Mouse (Mus musculus) adrenal gland, adult 18-20 months (tissue): Measurements from ENCODE around the gene Zc3h15. TPM values are rescaled to one million over a fixed set of nuclear protein-coding genes. Genes with fewer than 3 reads are reported as not detected.
"Not testable (repeated sequence)": the region's sequence is repeated elsewhere in the genome, so short reads cannot be mapped to it uniquely, and the experiment has no call there.

Experiments used
- DNase-seq, 2 experiments: peaks; one replicate each; pipeline ENCODE4 v3.0.0; 2021 to 2022; ENCODE audit warnings: low spot score in 2 of 2
- long read RNA-seq, 2 experiments: library from polyadenylated mRNA; stranded (forward); transcript quantifications; one replicate each; pipeline ENCODE4 v2.0.0; 2021
- total RNA-seq, 2 experiments: library from RNA; stranded (reverse); gene quantifications; 1 replicate in 1 of 2; 2 replicates in 1 of 2; pipeline ENCODE4 v1.2.3; 2021

Gene Zc3h15
- 100 to 1,000 TPM in 1 of 2 experiments, 10 to 100 TPM in 1; 88.6 to 117 TPM for total RNA-seq
- long read RNA-seq, experiment 1, transcript Zc3h15-201 (10 exons, 2,111 nt): major isoform, 58 of 63 reads
- long read RNA-seq, experiment 1, partial matches to known transcripts: 1 of 63 reads
- long read RNA-seq, experiment 1, other reads (novel, unspliced or antisense): 4 of 63 reads
- long read RNA-seq, experiment 2, transcript Zc3h15-201 (10 exons, 2,111 nt): major isoform, 104 of 135 reads
- long read RNA-seq, experiment 2, partial matches to known transcripts: 27 of 135 reads
- long read RNA-seq, experiment 2, other reads (novel, unspliced or antisense): 3 of 135 reads

DNA sequence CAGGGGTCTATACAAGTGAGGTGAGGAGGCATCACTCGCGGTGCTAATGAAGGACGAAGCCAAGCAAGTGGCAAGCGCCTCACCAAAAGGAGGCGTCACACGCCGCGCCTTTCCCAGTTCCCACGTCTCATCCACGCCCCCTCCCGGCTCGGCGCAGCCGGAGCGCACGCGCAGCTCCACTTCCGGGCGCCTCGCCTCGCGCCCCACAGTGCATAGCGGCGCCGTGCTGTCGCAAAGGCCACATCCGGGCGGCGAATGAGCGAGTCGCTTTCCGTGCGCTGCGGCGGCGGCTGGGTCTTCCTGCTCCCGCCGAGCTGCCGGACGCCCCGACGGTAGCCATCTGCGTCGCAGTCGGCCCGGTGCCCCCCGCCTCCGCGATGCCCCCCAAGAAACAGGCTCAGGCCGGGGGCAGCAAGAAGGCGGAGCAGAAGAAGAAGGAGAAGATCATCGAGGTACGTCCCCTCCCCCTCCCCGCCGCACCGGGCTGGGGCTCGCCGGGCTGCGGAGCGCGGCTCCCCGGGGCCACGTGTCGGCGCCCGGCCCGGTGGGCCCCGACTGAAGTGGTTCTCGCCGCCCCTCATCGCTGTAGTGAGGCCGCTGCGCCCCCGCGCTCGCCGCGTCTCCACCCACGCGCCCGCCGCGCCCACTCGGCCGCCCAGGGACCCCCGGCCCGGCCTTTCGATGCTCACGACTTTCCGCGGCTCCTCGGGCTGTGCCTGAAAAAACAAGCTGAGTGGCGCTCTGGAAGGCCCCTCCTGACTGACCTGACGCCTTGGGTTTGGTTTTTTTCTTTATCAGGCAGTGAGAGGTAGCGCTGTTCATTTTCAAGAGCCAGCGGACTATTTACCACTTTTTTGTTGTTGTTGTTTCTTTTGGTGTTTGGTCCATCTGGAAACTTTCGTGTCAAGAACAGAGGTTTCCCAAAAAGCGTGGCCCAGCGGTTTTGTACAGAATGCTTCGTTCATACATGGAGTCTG lies at the start of gene Zc3h15:
TSS of gene Zc3h15 (plus strand) at position 160 of the 977 bp plus-strand sequence.
- peak; percentile 91 to 93 for DNase-seq

DNA sequence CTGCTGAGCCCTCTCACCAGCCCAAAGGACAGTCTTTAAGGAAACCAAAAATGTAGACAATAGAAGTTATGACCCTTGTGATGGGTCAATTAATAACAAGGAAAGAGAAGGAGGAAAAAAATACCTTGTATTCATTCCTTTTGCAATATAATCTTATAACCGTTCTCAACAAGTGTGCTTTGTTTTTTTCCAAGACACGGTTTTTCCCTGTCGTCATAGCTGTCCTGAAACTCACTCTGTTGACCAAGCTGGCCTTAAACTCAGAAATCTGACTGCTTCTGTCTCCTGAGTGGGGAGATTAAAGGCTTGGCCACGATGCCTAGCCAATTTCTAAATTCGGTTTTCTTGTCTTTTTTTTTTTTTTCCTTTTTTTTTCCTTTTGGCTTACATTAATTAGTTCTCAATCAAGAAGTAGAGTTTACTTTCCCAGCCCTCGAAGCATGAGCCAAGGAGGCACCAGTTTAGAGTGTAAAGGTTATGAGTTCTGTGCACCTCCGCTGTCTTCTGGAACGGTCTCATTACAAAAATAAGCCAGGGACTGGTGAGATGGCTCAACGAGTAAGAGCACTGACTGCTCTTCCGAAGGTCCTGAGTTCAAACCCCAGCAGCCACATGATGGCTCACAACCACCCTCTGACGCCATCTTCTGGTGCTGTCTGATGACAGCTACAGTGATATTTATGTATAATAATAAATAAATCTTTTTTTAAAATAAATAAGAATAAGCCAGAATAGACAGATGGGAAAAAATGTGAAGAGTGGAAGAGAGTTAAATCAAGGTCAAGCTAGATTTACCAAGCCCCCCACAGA lies 23.5 kb upstream of the Zc3h15 start:
- DNase-seq: no peak

DNA sequence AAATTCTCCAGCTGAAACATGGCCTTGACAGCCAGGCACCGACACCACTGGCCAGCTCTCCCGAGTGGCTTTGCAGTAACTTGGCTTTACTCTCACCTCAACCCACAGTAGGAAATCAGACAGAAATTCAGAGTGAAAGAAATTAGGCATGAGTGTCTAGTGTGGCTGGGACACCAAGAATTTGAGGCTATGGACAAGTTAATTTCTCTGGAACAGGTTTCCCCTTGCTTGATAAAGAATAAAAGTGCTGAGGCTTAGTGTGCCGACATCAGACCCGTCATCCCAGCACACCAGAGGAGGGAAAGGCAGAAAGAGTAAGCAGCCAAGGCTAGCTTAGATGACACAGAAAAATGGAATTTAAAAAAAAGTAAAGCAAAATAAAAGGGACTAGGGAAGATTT lies 22.7 kb upstream of the Zc3h15 start:
- no peak for DNase-seq

DNA sequence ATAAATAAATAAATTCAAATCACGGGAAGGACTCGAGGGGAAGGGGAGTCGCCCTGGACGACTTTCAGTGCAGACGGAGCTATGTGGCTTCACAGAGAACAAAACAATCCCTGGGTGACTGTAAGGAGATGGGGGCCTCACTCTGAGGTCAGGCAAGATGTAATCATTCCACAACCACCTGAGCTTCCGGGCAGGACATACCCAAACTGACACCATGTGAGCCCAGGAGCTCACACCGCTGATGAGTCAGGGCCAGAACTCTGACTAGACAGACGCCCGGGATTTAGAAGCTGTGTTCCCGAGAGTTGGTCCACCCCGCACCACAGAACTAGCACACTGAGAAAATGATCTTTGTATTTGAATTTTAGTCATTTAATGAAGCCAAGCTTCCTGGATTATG lies 21.4 kb upstream of the Zc3h15 start:
- no peak for DNase-seq

DNA sequence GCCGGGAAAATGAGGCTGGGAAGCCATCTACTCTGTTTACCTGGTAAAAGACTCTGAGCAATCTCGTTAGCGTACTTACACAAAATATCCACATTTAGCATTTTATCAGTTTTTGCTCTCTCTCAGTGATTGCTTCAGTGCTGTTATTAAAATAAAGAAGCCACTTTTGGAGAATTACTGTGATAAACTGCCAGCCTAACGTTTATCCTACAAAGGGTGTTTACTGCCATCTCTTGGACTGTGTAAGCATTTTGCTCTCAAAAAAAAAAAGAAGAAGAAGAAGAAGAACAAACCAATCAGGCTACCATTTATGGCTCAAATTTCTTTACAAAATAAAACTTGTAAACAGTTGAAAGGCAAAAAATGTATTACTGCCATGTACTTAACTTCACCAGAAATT lies 20.2 kb upstream of the Zc3h15 start:
- no peak for DNase-seq

DNA sequence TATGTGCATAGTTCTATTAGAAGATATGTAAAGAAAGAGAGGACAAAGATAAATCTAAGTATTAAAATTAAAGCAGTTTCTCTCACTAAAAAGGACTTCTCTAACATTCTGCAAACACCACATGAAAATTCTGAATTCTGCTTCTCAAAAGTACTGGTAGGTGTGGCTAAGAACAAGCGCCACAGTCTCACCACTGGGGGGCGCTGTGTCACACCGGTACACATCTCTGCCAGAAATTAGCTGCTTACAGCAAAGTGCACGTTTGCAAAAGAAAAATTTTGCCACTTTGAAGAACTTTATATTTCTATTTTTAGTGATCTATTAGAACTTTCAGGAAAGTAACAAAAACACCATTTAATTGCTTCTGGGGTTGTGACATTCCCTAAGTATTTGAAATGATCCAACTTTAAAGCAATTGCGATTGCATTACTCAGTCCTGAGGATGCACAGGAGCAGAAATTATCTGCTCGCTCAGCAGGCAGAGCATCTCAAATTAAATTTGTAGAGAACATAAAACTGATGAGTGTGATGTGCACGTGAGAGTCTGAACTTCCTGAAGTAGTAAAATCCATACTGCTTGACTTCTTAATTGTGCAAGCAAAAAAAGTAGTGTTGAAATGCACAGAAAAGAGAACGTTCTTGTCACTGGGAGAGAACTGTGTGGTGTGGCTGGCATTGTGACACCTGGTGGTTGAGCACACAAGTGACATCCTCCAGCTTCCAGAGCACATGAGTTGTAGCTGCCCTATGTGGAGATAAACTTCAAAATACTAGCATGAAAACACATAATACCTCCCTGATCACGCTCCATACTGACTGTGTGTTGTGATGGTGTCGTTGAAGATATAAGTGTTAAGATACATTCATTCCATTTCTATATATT lies 18.8 kb upstream of the Zc3h15 start:
- DNase-seq: peak; percentile 79 to 84

DNA sequence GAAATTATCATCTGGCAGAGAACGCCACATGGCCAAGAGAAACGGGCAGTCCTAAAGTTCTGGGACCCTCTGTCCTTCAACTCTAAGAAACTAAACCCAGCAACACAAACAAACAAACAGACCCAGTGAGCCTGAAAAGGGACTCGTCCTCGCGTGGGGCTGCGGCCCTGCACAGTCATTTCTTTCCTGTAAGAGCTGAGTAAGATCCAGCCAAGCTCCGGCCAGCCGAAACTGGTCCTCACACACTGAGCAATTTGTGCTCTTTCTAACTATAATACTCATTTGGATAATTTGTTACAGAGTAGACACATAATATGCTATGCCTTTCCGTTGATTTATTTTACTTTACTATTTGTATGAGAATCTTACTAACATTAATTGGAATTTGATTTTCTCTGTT lies 17.4 kb upstream of the Zc3h15 start:
- DNase-seq: no peak

DNA sequence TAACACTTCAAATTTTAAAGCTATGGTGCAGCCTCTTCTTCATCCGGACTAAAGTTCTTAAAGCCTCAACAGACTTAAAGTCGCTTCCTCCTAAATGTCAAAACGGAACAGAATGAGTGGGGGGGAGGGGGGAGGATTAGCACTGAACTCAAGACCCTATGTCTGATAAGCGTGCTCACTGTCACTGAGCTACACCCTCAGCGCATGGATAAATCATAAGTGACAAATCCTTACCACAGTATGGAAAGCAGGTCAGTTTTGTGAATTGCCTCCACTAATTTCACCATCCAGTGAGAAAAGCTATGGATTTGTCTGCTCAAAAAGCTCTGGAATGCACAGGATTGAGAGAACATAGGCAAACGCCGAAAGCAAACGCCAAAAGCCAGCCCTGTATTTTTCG lies 16.7 kb upstream of the Zc3h15 start:
- DNase-seq: no peak

DNA sequence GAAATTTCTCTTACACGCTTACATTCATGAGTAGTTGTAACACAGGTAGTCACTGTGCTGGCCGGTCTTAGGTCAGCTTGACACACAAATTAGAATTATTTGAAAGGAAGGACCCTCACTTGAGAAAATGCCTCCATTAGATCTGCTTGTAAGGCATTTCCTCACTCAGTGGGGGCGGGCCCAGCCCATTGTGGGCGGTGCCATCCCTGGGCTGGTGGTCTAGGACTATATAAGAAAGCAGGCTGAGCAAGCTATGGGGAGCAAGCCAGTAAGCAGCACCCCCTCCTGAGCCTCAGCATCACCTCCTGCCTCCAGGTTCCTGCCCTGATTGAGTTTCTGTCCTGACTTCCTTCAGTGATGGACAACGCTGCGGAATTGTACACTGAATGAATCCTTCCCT lies 16.3 kb upstream of the Zc3h15 start:
- DNase-seq: no peak

DNA sequence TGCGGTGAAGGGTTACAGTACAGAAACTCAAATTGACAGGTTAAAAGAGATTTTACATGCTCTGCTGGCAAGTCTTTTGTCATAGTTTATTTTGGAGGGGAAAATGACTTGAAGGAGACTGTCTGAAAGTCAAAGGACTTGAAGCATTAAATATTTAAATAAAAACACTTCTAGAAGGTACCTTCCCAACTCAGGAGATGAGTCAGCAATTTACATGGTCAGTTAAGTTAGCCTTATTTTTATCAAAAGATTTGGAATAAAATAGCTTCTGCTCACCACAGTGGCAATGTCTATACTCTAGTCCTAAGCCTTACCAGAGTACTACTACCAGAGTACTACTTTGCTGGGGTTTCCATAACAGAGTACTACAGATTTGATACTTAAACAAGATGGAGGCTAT lies 2.2 kb upstream of the Zc3h15 start:
- DNase-seq: no peak

DNA sequence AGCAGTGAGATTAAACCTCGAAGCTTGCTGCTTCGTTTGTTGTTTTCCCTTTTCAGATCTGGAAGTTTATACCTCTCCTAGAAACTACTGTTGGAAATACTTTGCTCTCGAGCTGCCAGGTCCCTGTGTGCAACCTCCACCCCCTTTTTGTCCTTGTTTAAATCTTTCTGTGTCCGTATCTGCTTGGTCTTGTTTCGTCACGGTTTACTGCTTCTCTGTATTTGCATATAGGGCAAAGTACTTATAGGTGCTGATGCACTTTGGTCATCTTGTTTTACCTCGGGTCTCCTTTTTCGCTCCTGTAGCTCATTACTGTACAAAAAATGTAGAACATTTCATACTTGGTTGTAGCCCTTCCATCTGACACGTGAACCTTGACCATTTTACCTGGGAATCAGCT lies 4.7 kb downstream of the Zc3h15 start:
- DNase-seq: no peak

DNA sequence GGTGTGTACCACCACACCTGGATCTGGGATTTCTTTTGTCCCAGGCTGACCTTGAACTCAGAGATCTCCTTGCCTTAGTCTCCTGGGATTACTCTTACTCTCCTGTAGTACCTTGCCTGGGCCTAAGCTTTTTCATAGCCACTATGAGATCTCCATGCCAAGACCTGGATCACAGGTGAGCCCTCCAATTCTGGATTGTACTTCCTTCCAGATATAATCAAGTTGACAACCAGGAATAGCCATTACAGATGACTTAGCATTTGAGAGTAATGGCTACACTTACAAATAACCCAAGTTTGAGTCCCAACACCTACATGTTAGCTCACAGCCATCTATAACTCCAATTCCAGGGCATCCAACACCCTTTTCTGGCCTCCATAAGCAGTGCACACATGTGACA lies 8.4 kb downstream of the Zc3h15 start:
- DNase-seq: no peak

DNA sequence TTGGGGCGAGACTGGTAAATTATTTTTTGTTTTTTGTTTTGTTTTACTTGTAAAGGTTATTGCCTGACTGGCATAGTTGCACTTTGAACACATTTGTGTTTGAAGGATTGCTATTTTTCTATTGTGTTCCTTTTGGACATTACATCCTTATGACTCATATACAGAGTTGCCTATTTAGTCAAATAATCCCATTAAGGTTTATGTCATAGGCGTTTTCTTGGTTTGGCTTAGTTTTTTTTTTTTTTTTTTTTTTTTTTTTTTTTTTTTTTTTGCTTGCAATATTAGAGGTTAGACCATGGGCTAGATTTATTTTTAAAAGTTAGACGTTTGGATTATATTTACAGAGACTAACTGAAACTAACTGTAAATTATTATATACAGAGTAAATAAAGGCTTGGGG lies 15.0 kb downstream of the Zc3h15 start:
- no peak for DNase-seq

DNA sequence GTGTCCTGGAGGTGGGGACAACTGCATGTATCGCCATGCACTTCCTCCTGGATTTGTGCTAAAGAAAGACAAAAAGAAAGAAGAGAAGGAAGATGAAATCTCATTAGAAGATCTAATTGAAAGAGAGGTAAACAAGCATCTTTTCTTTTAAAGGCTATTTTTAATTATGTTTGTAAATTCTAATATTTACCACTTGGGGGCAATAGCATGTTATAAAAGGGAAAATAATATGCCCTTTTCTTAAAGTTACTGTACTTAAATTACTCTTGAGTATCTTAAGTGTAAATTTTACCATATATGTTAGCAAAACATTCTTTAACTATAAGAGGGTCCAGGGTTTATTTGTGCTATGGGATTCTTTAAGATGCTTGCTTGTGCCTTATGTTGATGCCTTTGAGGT lies 15.9 kb downstream of the Zc3h15 start:
- DNase-seq: no peak

DNA sequence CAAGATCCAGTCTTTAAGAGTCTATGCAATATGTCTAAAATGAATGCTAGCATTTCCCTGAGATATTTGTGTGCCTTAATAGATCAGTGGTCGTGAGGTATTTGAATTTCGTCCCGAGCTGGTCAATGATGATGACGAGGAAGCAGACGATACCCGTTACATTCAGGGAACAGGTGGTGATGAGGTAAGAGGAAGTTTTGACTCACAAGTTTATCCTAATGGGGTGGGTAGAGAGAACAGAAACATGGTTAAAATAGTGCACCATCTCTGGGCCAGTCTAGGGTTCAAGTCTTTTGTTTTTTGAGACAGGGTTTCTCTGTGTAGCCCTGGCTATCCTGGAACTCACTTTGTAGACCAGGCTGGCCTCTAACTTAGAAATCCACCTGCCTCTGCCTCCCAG lies 17.1 kb downstream of the Zc3h15 start:
- DNase-seq: no peak

DNA sequence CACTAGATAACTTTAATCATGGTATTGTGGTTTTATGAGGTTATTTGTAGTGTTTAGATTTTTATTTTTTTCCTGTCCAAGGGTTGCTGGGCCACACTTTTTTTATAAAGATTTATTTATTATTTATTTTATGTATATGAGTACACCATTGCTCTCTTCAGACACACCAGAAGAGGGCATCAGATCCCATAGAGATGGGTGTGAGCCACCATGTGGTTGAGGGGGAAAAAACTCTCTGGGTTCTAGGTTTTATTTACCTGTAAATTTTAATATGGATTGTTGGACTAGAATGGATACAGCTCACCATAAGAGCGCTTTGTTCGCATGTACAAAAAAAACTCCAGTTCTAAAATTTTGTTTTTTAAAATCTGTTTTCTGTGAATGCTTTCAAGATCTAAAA lies 20.8 kb downstream of the Zc3h15 start:
- not testable (repeated sequence) for DNase-seq

DNA sequence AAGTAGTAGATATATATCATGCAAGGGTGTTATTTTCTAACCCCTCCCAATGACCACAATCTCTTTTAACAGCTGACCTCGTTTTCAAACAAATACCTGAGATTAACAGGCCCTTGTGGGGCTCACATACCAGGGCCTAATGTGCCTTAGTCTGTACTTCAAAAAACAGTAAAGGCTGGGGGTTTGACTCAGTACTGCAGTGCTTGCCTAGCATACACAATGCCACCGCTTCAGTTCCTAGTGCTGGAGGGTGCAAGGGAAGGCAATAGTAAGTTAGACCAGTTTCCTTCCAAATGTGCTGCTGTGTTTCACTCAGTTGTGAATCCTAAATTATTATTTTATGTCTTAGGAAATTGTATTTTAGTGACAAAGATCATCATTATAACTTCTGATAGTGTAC lies 23.2 kb downstream of the Zc3h15 start:
- DNase-seq: no peak

DNA sequence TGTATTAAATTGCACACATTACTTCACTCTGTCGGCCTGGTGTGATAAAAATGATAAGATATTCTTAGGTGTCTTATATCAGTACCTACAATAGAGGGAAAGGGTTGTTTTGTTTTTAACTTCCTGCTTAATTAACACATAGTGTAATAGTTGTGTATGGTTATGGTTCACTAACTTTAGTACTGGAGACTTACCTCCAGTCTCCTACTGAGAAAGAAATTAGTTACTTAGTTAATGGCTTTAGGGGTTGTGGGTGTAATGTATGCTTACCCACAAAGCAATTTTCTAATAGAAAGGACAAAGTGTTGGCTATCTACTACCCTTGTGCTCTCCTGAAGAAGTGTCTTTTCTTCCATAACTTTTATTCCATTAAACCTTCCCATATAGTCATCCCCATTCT lies 23.8 kb downstream of the Zc3h15 start:
- DNase-seq: no peak

DNA sequence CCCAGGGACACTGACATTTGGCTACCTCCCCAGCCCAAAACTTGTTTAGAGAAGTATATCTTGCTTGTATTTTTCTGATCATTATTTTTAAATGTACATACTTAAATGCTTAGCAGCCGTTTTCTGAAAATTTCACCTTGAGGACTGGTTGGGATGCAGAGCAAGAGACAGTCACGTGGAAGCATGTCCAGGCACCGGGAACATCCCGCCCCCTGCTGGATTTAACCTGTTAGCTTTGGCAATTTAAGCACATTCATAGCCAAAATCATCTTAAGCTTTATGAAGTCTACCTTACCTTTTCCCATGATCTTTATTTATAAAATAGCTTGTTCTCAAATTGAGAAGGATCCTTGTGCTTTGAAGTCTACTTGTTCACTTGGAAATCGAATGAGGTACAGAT lies 25.8 kb downstream of the Zc3h15 start:
- DNase-seq: no peak

DNA sequence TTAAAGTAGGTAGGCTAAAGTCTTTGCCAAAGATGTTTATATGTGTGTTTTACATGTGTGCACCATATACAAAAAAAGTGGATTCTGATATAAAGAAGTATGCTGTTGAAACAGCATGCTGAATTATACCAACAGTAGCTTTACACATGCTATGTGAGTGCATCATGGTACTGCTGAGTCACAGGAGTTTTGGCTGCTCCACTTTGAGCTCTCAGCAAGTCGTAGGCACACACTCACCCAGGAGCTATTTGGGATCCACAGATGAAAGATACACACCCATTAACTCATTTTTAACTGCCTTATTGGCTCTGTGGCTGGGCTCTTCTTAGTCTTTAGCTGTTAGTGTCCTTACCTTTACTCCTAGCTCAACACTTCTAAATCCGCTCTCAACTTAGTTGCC lies 27.6 kb downstream of the Zc3h15 start:
- no peak for DNase-seq

DNA sequence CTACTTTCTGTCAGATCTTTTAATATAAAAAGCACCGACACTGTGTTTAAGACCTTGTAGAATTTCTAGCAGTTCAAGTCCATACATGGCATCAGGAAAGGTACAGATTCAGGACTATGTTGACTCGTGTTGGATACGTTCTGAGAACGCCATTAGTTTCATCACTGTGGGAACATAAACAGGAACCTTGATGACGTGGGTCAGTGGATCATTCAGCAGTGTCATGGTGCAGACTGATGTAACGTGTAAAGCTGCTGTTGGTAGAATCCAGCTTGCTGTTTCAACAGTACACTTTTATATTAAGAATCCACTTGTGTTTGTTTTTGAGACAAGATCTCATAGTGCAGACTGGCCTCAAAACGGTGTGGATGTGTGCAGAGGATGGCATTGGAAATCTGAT lies 28.8 kb downstream of the Zc3h15 start:
- no peak for DNase-seq
